Mouse (Mus musculus) cerebellum, adult 2 months (tissue): ENCODE measurements at regions not wholly inside any gene's neighbourhood (a gene's known extent, or its start where the extent isn't known, plus 50 kb on each side); places are given as distances from the start of the nearest gene placed in this dataset.

Source experiments
- DNase-seq, 2 experiments: peaks; one replicate each; pipeline ENCODE4 v3.0.0; 2021
- H3K27ac ChIP-seq: fragments of 200-500 bp; 2 replicates; pipeline ENCODE4 v1.5.1; 2012; ENCODE audit warnings: low read length, control low read depth, inconsistent platforms; ENCODE audit not compliant: insufficient read depth
- H3K27me3 ChIP-seq: fragments of 200-500 bp; 2 replicates; pipeline ENCODE4 v1.6.1; 2012; ENCODE audit warnings: inconsistent platforms, mild to moderate bottlenecking, low read length, moderate library complexity; ENCODE audit not compliant: control insufficient read depth, insufficient read depth
- H3K4me1 ChIP-seq: fragments of 200-500 bp; 2 replicates; pipeline ENCODE4 v1.6.1; 2011; ENCODE audit warnings: low read length; ENCODE audit not compliant: control insufficient read depth, insufficient read depth
- H3K4me3 ChIP-seq: fragments of 200-500 bp; replicated peaks from 2 replicates; pipeline ENCODE3; 2011; ENCODE audit warnings: mild to moderate bottlenecking, low read depth, low read length, control low read depth; ENCODE audit not compliant: insufficient read depth
- CTCF ChIP-seq: fragments of 200-500 bp; IDR thresholded peaks from 2 replicates; pipeline ENCODE4 v1.5.1; 2011; ENCODE audit warnings: low read depth, mild to moderate bottlenecking, control low read depth, low read length, moderate library complexity, borderline replicate concordance; ENCODE audit not compliant: insufficient read depth
- POLR2A ChIP-seq: fragments of 200-500 bp; IDR thresholded peaks from 2 replicates; pipeline ENCODE4 v1.6.1; 2011; ENCODE audit warnings: low read length, control low read depth, borderline replicate concordance; ENCODE audit not compliant: insufficient read depth
- WGBS: fragments of 180-500 bp; shearing (Covaris S2); methylation state at CpG from one replicate; pipeline ENCODE4 v1.1.7; 2018; 5-methylcytosine and 5-hydroxymethylcytosine counted together

GRCm38 (mm10) chr9:14143988-14144387 is 130.9 kb upstream of the Sesn3 start:
- H3K27me3 ChIP-seq: no peaks in the 10 kb centered on the region
- WGBS: 55% methylated on average over 2 of the region's 2 CpGs
- DNase-seq: no peak

GRCm38 (mm10) chr9:14147088-14147487 is 127.8 kb upstream of the Sesn3 start:
- DNase-seq: no peak
- H3K4me3 ChIP-seq: no peak overlapping the region
- TF ChIP-seq CTCF (no peak), POLR2A (no peak)
- no peaks in the 10 kb centered on the region for H3K27me3 ChIP-seq
- no peak overlapping the region for H3K27ac ChIP-seq
- H3K4me1 ChIP-seq: no peaks in the 10 kb centered on the region
- 84% methylated on average over 7 of the region's 7 CpGs for WGBS

More at GRCm38 (mm10) chr9:14143988-14144387, 130.9 kb upstream of the Sesn3 start:
- no peaks in the 10 kb centered on the region for H3K4me1 ChIP-seq
- no peak for TF ChIP-seq POLR2A
- TF ChIP-seq CTCF: no peak
- no peak overlapping the region for H3K4me3 ChIP-seq
- H3K27ac ChIP-seq: no peak overlapping the region

- DNase-seq: no peak
- H3K4me1 ChIP-seq: no peaks in the 10 kb centered on the region
- no peak overlapping the region for H3K27ac ChIP-seq
- H3K27me3 ChIP-seq: no peaks in the 10 kb centered on the region
- WGBS: 40% methylated on average over 4 of the region's 4 CpGs
- H3K4me3 ChIP-seq: no peak overlapping the region
- TF ChIP-seq POLR2A: no peak
- TF ChIP-seq CTCF: no peak
Observed at GRCm38 (mm10) chr9:14147731-14148130, 127.1 kb upstream of the Sesn3 start.

- 89% methylated on average over 9 of the region's 9 CpGs for WGBS
- H3K27ac ChIP-seq: no peak overlapping the region
- no peaks in the 10 kb centered on the region for H3K4me1 ChIP-seq
- no peak overlapping the region for H3K4me3 ChIP-seq
- DNase-seq: no peak
- TF ChIP-seq CTCF: no peak
- TF ChIP-seq POLR2A: no peak
- no peaks in the 10 kb centered on the region for H3K27me3 ChIP-seq
Observed at GRCm38 (mm10) chr9:14150288-14150687, 124.6 kb upstream of the Sesn3 start.

GRCm38 (mm10) chr9:14156967-14157366 is 117.9 kb upstream of the Sesn3 start:
- no peak overlapping the region for H3K27ac ChIP-seq
- no peak overlapping the region for H3K4me3 ChIP-seq
- no peaks in the 10 kb centered on the region for H3K4me1 ChIP-seq
- no peaks in the 10 kb centered on the region for H3K27me3 ChIP-seq
- no peak for TF ChIP-seq POLR2A
- DNase-seq: no peak
- 70% methylated on average over 1 of the region's 1 CpGs for WGBS

- H3K27ac ChIP-seq: no peak overlapping the region
- no peaks in the 10 kb centered on the region for H3K27me3 ChIP-seq
- H3K4me1 ChIP-seq: no peaks in the 10 kb centered on the region
- TF ChIP-seq POLR2A (no peak), CTCF (no peak)
- no peak for DNase-seq
- H3K4me3 ChIP-seq: no peak overlapping the region
- 32% methylated on average over 9 of the region's 9 CpGs for WGBS
Observed at GRCm38 (mm10) chr9:14158096-14158837, 116.6 kb upstream of the Sesn3 start.

- WGBS: 98% methylated on average over 1 of the region's 1 CpGs
- H3K4me1 ChIP-seq: no peaks in the 10 kb centered on the region
- DNase-seq: no peak
- H3K27ac ChIP-seq: no peak overlapping the region
- TF ChIP-seq CTCF (no peak), POLR2A (no peak)
- no peak overlapping the region for H3K4me3 ChIP-seq
- no peaks in the 10 kb centered on the region for H3K27me3 ChIP-seq
Observed at GRCm38 (mm10) chr9:14160207-14160606, 114.7 kb upstream of the Sesn3 start.

- no peak overlapping the region for H3K27ac ChIP-seq
- H3K4me3 ChIP-seq: no peak overlapping the region
- no peak for DNase-seq
- TF ChIP-seq CTCF: no peak
- no peak for TF ChIP-seq POLR2A
- peaks cover 5% of the 10 kb centered on the region for H3K4me1 ChIP-seq
- no peaks in the 10 kb centered on the region for H3K27me3 ChIP-seq
- WGBS: 69% methylated on average over 2 of the region's 2 CpGs
Observed at GRCm38 (mm10) chr9:14171589-14172240, 103.2 kb upstream of the Sesn3 start.
